Mouse (Mus musculus) thymus, postnatal 36 days (tissue): ENCODE data around the gene Gm20696.

ENCODE experiments used
- DNase-seq, 2 experiments: peaks; one replicate each; pipeline ENCODE4 v3.0.0; 2022; ENCODE audit warnings: mixed read lengths in 2 of 2

Gene Gm20696

DNA sequence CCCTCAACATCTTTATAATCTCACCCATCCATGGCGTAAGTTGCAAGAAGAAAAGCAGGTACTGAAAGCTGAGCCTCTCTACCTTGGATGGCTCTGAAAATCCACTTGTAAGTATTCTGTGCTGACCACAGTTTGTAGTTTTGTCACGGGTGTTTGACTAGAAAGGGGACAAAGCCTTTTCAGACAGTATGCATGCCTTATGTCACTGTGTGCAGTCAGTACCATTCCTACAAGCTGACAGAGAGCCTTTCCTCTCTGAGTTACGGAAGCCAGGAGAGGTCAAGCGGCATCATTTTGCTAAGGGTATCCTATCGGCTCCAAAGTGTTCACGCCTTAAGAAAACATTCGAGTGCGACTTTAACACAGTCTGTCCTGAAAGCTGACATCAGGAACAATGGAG is 346.2 kb downstream of the Gm20696 start:
- no peak for DNase-seq

DNA sequence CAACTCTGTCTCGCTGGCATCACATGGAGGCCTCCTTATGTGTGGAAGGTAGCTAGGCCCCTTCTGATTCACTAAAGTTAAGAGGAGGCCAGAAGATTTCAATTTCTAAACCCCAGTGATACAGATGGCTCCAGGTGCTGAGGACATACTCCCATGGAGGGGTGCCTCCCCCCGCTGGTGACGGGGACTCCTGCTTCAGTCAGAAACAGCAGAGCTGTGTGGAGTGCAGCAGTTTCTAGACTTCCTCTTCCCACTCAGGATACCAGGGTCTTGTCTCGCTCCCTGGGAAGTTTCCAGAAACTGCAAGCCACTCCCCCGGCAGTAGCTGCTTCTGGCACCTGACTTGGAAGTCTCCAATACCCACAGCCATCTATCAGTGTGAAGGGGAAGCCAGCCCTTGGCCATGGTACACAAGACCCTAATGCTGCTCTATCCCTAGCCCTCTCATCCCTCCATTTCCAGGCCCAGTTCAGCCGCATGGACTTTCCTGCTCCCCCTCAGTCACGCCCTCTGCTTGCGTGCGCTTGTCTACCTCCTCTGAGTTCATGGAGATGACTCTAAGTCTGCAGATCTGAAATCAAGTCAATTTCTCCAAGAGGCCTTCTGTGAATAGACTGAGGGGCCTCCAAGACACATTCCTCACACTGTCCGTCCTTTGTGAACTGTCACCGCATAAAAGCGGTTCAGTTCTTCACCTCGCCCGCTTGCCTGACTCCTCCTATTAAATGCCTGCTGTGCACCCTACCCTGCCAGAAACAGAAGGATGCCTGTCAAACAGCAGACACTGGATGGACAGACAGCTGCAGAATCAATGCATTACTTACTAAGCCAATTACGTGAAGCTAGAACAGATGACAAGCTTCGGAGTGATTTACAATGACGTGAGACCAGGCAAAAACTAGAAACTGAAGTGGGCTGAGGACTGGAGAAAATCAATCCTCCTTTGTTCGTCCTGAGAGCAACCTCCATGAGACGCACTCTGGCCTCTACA is 346.9 kb downstream of the Gm20696 start:
- DNase-seq: peak in 1 of 2 experiments; percentile 52

DNA sequence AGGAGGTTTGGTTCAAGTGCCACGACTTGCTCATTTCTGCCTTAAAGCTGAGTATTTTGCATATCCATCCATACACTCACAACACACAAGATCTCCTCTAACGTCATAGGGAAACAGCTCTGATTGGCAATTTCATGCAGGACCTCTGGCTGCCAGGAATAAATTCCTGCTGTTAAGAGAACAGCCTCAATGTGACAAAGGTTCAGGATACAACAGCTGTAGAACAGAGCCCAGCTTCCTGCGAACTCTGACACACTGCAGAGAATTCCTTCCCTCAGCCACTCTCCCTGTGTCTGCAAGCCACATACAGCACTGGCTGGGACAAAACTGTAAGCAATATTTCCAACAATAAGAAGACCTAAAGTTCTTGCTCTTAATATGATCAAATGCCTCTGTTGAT is 351.9 kb downstream of the Gm20696 start:
- DNase-seq: no peak

DNA sequence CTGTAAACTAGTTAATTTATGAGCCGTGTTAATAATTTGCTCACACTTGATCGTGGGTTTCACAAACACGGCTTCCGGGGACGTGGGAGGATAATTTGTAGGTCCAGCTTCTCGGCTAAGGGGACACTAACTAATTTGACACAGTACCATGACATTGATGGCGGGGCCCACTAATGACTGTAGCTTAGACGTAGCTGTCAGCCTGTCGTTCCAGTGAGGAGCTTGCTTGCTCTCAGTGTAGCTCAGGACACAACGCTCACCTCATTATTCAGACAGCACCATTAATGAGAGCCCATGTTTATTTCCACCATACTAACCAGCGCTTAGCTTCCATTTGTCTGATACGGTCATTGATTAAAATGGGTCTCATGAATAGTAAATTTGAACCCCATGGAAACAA is 356.1 kb downstream of the Gm20696 start:
- DNase-seq: no peak

DNA sequence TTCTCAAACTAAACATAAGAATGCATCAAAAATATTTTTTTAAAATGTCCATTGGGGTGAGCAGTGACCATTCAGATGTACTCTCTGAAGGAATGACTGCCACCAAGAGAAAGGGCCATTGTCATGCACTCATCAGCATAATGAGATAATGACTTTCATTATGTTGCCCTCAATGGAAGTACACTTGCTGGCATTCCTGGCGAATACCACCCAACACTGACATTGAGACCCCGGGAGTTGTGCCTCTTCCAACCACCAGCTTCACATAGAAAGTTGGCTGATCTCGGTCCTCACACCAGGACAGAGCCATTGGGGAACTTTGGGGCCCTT is 356.5 kb downstream of the Gm20696 start:
- no peak for DNase-seq

DNA sequence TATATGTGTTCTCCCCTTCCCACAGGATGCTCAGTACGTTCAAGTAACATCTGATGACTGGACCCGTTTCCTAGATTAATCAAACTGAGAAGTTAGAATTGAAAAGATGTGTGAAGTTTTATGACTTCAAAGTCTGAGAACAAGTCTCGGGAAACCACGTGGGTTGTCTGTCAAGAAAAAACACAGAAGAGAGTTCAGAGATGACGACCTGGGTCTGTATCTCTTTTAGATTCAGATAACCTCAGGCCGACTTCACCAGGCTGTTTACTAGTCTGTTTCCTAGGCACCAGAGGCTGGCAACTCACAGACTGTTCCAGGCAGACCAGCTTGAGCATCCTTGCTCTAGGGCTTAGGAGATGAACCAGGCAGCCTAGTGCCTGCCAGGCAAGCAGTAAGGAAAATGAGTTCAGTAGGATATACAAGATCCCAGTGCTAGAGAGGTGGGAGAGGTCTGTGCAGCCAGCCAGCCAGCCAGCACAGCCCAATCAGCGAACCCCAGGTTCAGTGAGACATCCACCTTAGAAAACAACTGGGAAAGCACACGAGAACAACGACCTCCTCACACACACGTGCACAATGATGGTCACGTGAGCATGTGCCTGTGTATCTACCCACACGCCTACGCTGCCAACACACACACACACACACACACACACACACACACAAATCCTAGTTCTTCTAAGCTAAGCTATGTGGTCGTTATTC is 357.0 kb downstream of the Gm20696 start:
- DNase-seq: no peak

DNA sequence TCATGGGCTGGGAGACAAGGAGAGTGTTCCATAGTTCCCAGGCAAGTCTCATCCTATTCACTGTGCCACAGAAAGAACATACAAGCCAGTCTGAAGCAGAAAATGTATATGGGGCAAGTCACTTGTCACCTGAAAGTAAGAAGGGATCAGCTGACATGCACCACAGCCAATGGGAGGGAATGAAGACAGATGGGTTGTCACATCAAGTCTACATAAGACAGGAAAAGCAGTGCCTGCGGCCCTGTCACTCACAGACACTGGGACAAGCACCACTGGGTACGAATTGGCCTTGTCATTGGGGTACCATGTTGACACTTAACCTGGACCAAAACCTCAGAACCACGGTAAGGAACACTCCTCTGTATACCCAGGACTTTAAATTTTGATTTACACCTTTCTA is 360.8 kb downstream of the Gm20696 start:
- DNase-seq: no peak

DNA sequence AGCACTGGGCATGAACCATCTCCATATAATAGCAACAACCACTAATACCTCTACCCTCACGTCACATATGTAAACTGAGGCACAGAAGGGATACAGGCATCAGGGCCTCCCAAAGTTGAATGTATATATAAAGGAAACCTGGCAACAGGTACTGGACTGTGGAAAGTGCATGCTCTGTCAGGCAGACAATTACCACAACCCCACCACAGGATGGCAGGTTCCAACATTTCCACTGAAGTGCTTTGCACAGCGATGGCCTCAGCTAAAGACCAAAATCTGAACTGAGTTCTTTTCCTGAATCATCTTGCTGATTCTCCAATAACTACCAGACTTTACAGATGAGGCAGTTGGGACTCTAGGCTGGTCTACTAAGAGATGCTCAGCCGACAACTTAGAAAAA is 361.4 kb downstream of the Gm20696 start:
- no peak for DNase-seq

DNA sequence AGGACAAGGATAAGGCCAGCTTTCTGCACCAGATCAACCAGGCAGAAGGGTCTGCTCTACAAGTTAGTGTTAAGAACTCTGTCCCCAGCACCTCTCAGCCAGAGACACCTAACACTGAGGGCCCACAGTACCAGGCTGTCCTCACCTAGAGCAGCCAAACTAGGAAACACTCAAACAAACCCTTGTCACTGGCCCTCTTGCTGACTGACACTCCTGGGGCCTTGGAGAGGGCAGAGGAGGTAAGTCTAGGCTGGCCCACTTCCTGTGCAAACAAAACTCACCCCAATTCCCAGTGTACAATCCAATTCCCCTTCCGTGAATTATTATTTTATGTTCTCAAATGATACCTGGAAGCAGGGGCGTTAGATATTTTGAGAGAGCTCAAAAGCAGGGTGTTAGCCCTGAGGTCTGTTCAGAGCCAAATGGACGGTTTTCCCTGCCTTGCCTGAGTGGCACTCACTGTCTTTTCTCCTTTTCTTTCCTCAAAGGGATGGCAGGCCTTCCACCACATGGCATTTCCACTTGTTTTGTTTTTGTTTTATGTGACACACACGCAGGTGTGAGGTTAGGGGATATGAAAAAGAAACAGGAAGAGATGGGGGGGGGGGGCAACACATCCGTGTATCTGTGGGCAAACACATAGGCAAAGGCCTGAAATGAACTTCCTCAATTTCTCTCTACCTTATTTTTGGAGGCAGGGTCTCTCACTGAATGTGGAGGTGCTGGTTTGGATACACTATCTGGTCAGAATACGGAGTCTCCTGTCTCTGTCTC is 363.7 kb downstream of the Gm20696 start:
- peak in 1 of 2 experiments; percentile 39 for DNase-seq

DNA sequence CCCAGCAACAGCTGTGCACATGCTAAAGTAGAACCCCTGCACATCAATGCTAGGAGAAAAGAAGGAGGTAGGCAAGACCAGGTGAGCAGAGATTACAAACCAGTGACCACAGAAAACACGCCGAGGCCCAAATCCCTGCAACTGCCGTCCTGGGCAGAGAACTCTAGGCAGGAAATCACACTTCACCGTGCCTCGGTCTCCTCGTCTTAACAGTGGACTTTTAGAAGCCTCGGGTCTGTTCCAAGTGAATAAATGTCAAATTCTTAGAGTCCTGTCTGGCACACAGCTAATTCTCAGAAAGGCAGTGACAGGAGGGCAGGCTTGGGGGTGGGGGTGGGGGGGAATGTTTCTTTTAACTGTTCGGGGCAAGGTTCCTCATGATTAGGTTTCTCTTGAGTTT is 364.7 kb downstream of the Gm20696 start:
- DNase-seq: no peak

DNA sequence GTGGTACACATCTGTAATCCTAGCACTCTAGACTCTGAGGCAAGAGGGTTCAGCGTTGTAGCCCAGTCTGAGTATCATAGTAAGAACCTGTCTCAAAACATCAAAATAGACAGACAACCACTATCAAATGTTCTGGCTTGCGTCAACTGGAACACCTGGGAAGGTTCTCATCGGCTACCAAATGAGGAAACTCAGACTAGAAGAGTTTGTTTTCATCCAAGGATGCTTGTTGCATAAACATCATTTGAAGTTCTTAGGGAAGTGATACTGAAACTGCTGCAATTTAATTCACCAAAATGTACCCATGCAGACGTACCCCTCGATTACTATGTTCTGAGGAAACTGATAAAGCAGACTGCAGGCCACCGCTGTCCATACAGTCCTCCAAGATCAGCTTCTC is 366.4 kb downstream of the Gm20696 start:
- DNase-seq: no peak

DNA sequence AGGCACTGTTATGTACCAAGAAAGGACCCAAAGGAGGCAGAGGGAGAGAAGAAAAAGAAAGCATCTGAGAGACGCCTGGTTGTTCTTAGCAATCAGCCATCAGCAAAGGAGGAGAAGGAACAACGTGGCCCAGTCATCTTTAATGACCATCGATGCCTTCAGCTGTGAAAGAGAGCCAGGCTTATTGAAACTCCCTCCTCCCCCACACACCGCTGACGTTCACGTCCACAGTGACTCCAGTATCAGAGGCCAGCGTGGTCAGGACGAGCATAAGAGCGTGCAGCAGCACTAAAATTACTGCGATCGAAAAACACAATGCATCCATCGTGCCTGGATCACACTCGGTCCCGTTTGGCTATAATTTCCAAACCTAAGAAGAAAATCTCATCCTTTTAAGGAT is 367.4 kb downstream of the Gm20696 start:
- no peak for DNase-seq

DNA sequence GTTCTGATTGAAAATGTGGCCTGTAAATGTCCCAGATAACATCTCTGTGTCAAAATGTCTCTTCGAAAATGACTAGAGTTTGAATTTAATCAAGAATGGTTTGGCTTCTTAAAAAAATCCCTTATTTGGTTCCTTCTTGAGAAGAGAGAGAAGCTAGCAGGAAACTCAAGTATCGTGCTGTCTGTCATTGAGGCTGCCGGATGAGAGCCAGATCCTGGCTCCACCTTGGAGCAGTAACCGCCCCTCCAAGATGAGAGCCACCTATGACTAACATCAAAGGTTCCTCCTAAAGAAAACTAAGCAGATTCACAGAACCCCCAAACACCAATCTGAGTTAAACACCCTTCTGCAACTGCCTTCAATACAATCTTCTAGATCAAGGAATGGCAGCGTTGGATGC is 369.1 kb downstream of the Gm20696 start:
- DNase-seq: no peak

DNA sequence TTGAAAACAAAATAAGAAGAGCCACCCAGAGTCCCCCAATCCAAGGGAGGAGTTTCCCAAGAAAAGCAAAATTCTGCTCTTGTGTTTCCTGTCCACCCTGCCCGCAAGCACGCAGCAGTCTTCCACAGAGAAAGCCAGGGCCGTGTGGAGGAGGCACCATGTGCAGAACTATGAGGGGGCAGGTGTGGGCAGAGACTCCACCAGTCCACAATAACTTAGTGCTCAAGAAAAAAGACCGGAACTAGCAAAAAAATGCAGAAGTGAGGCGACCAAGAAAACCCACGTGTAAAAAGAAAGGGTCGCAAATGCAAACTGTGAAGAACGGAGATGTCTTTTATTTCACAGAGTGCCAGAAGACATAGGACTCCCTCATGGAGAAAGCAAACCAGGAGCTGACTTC is 371.1 kb downstream of the Gm20696 start:
- no peak for DNase-seq

DNA sequence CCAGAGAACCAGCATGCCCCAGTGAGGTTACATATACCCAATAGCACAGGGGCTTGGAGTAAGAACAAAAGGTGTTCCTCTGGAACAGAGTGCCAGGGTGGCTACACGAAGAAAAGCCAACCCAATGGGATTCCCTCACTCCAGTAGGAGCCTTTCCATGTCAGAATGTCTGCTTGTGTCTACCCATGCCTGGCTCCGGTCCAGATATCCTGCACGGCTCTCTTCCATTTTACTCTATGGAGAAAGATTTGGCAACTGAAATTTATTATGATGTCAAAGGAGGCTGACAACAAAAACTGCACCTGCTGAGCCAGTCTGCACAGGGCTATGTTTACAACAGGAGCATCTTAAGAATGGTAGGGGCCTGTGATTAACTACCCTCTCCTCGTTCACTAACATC is 377.4 kb downstream of the Gm20696 start:
- no peak for DNase-seq

DNA sequence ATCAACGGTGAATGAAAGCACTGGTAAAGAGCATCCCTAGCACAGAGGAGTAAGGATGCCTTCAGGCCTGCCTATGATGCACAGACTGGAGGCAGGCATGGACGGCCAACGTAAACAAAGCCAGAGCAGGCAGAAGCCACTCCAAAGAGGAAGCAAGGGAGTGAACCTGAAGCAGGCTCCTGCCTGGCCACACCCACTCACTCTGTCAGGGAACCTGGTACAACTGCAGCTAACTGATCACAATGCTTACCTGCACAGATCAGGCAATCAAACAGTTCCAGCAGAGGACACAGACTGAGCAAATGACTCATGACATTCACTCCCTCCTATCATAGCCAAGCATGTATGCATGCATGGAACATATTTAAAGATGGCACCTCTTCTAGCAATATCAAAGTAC is 381.6 kb downstream of the Gm20696 start:
- no peak for DNase-seq

DNA sequence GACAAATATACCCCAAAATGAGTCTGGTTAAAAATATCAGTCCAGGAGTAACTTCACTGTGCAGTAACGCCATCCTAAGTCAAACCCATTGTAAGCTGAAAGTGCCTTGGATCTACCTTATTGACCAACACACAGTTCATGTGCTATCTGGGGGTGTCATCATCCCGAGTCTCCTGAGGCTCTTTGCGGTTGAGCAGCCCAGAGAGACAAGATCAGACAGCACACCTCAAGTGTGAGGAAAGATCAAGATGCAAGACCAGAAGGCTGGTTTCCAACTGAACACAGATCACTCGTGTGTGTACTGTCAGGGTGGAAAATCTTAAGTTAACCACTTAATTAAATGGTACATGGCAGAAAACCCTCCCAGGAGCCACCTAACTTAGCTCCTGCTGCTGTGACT is 382.6 kb downstream of the Gm20696 start:
- DNase-seq: no peak

DNA sequence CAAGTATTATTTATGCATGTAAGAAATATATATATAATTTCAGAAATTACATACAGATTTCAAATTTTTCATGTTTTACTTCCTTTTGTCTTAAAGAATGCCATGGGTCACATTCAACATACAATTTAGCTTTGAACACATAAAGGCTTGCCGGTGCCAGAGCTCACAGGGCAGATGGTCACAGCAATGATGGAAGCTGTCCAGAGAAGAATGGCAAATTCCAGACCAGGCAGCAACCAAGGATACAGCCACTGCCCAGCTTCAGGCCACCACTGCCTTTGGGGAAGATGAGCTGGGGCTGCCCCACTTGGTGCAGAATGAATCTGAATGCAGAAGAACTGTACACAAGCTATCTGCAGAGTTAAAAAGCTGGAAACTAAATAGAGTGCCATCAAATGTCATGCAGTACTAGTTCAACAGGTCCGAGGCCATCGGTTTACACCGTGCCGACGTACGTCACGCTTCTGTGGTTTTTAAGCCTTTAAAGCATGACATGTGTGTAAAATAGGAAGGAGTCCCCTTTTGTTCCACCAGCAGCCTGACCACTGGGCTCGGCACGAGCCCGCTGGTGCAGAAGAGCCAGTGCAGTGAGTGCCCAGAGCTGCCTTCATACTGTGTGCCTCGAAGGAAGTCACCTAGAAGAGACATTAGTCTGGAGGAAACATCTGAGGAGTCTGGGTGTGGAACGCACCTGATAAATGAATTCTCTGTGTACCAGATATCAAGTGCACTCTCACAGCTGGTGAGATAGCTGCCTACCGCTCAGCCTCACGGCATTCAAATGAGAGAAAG is 383.5 kb downstream of the Gm20696 start:
- DNase-seq: peak in 1 of 2 experiments; percentile 34

DNA sequence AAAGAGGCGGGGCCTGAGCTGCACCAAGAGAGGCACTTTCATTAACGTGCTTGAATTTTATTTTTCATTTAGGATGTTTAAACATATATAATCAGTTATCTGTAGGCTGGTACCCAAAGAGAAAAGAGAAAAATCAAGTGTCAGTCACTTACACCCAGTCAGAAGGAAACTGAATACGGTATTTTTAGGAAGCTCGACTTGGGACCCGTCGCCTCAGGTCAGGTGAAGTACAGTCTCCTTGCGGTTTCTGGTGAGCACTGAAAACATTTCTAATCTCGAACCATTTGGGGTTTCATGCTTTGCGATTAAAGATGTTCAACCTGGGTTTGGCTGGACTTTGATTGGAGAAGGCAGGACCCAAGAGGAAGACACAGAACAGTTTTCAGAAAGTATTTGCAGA is 385.2 kb downstream of the Gm20696 start:
- DNase-seq: no peak

DNA sequence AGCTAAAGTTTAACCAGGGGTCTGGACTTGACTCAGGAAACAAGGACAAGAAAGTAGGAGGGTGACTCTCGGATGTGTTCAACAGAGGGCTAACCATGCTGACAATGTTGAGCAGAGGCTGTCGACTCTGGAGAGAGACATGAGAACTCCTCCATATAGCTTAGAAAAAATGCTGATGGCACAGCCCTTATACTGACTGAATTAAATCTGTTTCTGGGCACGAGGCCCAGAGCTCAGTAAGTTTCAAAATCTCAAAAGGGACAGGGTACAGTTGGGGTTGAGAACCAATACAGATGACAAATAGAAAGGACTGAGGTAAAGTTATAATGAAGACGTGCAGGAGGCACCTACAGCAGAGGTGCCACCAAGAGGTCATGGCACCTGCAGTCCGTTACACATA is 386.0 kb downstream of the Gm20696 start:
- DNase-seq: no peak

DNA sequence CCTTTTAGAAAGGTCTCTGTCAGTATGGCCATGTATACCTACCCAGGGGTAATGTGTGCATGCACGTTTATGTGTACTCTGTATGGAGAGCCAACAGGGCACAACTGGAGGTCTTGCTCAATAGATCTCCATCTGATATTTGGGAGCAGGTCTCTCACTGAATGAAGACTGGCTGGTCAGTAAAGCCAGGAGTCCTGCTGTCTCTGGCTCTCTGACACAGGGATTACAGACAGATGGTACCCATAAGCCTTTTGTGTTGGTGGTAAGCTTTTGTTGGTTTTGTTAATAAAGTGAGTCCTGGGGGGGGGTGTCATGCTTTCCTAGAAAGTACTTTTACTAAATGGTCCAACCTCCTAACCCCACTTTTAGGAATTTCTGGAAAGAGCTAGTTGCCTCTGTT is 389.3 kb downstream of the Gm20696 start:
- no peak for DNase-seq

DNA sequence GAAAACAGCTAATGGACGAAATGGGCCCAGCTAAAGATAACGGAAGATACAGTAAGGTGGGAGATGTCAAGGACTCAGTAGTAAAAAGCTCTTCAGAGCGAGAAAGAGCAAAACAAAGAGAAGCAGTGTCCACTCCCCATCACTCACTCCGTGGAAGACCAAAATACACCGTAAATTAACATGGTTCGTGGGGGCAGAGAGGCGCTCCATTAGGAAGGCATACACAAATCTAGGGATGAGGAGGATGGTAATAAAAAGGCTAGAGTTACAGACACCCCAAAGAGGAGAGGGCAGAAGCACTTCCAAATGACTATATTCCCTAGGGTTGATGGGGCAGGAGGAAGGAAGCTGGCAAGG is 390.3 kb downstream of the Gm20696 start:
- no peak for DNase-seq
